Mouse (Mus musculus) testis, adult 2 months (tissue): ENCODE data around the gene Prlh. TPM values are rescaled to one million over a fixed set of nuclear protein-coding genes. Genes with fewer than 3 reads are reported as not detected.
A peak's percentile ranks its signal among the peaks of the same experiment; 100 is the strongest.

Experiments
- H3K27ac ChIP-seq: fragments of 200-500 bp; 2 replicates; pipeline ENCODE4 v1.5.1; 2012; ENCODE audit warnings: low read depth, low read length; ENCODE audit not compliant: control insufficient read depth, insufficient read depth
- H3K27me3 ChIP-seq: fragments of 200-500 bp; 2 replicates; pipeline ENCODE4 v1.6.1; 2012; ENCODE audit warnings: mild to moderate bottlenecking, low read length, moderate library complexity; ENCODE audit not compliant: control insufficient read depth, insufficient read depth
- H3K36me3 ChIP-seq: fragments of 200-500 bp; 2 replicates; pipeline ENCODE4 v1.6.1; 2012; ENCODE audit warnings: mild to moderate bottlenecking, low read length; ENCODE audit not compliant: control insufficient read depth, insufficient read depth
- H3K4me1 ChIP-seq: fragments of 200-500 bp; 2 replicates; pipeline ENCODE4 v1.6.1; 2012; ENCODE audit warnings: low read length; ENCODE audit not compliant: control insufficient read depth, insufficient read depth
- H3K4me3 ChIP-seq: fragments of 200-500 bp; 2 replicates; pipeline ENCODE4 v1.5.1; 2012; ENCODE audit warnings: low read depth, mild to moderate bottlenecking, low read length, moderate library complexity, mixed read lengths; ENCODE audit not compliant: control insufficient read depth
- CTCF ChIP-seq: fragments of 200-500 bp; IDR thresholded peaks from 2 replicates; pipeline ENCODE4 v1.5.1; 2012; ENCODE audit warnings: low read depth, mild to moderate bottlenecking, inconsistent platforms, low read length, moderate library complexity; ENCODE audit not compliant: control insufficient read depth, insufficient read depth, insufficient replicate concordance
- POLR2A ChIP-seq: fragments of 200-500 bp; IDR thresholded peaks from 2 replicates; pipeline ENCODE4 v1.6.1; 2012; ENCODE audit warnings: low read depth, mild to moderate bottlenecking, inconsistent platforms, low read length, moderate library complexity; ENCODE audit not compliant: control insufficient read depth
- polyA plus RNA-seq: library from polyadenylated mRNA; depleted of rRNA; stranded (reverse); fragments of >200 nt; gene quantifications from 2 replicates; pipeline ENCODE4 v1.2.3, GENCODE M21; 2012

Prlh gene
- polyA plus RNA-seq, 1 experiment: not detected

DNA sequence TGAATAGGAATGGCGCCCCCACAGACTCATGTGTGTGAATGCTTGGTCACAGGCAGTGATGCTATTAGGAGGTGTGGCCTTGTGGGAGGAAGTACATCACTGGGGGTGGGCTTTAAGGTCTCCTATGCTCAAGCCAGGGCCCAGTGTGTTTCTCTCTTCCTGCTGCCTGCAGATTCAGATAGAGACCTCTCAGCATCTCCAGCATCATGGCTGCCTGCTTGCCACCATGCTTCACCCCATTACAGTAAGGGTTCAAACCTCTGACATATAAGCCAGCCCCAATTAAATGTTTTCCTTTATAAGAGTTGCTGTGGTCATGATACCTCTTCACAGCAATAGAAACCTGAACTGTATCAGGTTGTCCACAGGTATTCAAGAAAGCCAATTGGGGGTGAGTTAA lies 43.0 kb downstream of the Prlh start:
- H3K4me3 ChIP-seq: no peak overlapping the region
- no peaks in the 10 kb centered on the region for H3K36me3 ChIP-seq
- H3K4me1 ChIP-seq: peaks cover 16% of the 10 kb centered on the region
- TF ChIP-seq POLR2A: no peak
- TF ChIP-seq CTCF: no peak
- H3K27me3 ChIP-seq: no peaks in the 10 kb centered on the region; the same call in 1 of the 2 replicates
- no peak overlapping the region for H3K27ac ChIP-seq

GRCm38 (mm10) chr1:90997136-90997535 lies 44.2 kb downstream of the Prlh start:
- no peak for TF ChIP-seq POLR2A
- no peak for TF ChIP-seq CTCF
- Histone ChIP-seq H3K4me1 (peaks cover 16% of the 10 kb centered on the region), H3K27ac (no peak overlapping the region), H3K36me3 (no peaks in the 10 kb centered on the region), H3K4me3 (no peak overlapping the region), H3K27me3 (no peaks in the 10 kb centered on the region; the same call in 1 of the 2 replicates)

- H3K27ac ChIP-seq: no peak overlapping the region
- H3K4me1 ChIP-seq: peaks cover 16% of the 10 kb centered on the region
- no peaks in the 10 kb centered on the region for H3K36me3 ChIP-seq
- H3K27me3 ChIP-seq: no peaks in the 10 kb centered on the region; the same call in 1 of the 2 replicates
- no peak overlapping the region for H3K4me3 ChIP-seq
- TF ChIP-seq CTCF (no peak), POLR2A (no peak)
These were observed 44.7 kb downstream of the Prlh start for GRCm38 (mm10) chr1:90997641-90998040.

GRCm38 (mm10) chr1:90998268-90998890 lies 45.5 kb downstream of the Prlh start, which contains the start of gene Lrrfip1:
TSS of gene Lrrfip1 (plus strand) at chr1:90998737.
- Histone ChIP-seq H3K36me3 (no peaks in the 10 kb centered on the region), H3K4me3 (peak within 1 kb of the TSS; percentile 89), H3K27ac (peak within 1 kb of the TSS; percentile 12; the same call in 1 of the 2 replicates), H3K4me1 (peaks cover 16% of the 10 kb centered on the region), H3K27me3 (no peaks in the 10 kb centered on the region; the same call in 1 of the 2 replicates)
- TF ChIP-seq CTCF (no peak), POLR2A (no peak)

DNA sequence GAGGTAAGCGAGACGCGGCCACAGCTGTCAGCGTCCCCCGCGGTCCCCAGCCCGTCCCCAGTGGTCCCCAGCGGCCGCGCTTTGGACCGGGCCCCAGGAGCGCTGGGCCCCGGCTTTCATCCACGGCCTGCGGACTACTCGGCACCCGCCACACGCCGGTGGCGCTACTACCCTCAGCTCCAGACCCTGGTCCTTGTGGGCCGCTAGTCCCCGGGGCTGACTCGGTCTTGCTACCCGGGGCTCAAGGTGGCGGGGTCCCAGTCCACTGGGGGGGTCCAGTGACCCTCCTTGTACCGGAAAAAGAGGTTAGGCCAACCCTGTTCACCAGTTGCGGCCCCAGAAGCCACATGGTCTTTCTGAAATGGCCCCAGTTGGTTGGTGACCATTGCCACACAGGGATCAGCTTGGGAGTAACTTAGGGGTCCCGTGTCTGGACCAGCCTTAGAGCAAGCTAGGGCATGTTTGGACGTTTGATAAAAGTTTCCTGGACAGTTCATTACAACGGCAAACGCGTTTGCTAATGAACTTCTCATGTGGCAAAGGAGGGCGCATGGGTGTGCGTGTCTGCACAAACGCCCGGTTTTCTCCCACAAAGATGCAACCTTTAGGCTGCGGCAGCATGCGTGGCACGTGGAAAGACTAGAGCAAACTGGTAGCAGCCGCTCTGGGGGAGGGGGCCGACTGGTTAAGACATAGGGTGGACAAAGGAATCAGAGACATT lies 46.1 kb downstream of the Prlh start:
- TF ChIP-seq POLR2A (no peak), CTCF (no peak)
- H3K4me3 ChIP-seq: peak overlapping the region; percentile 89
- no peak overlapping the region for H3K27ac ChIP-seq
- no peaks in the 10 kb centered on the region for H3K36me3 ChIP-seq
- H3K27me3 ChIP-seq: no peaks in the 10 kb centered on the region; the same call in 1 of the 2 replicates
- peaks cover 16% of the 10 kb centered on the region for H3K4me1 ChIP-seq

GRCm38 (mm10) chr1:90999911-91000601 lies 47.1 kb downstream of the Prlh start:
- Histone ChIP-seq H3K4me3 (no peak overlapping the region), H3K27ac (no peak overlapping the region), H3K4me1 (peaks cover 16% of the 10 kb centered on the region), H3K27me3 (no peaks in the 10 kb centered on the region; the same call in 1 of the 2 replicates), H3K36me3 (no peaks in the 10 kb centered on the region)
- TF ChIP-seq POLR2A: no peak
- TF ChIP-seq CTCF: no peak

GRCm38 (mm10) chr1:91001101-91001500 lies 48.2 kb downstream of the Prlh start:
- no peaks in the 10 kb centered on the region for H3K36me3 ChIP-seq
- no peak overlapping the region for H3K4me3 ChIP-seq
- TF ChIP-seq CTCF (no peak), POLR2A (no peak)
- H3K27me3 ChIP-seq: no peaks in the 10 kb centered on the region; the same call in 1 of the 2 replicates
- H3K27ac ChIP-seq: no peak overlapping the region
- peaks cover 16% of the 10 kb centered on the region for H3K4me1 ChIP-seq
